Comparison of ENCODE assay signal across 9 mouse cellular contexts in the genomic region with DNA sequence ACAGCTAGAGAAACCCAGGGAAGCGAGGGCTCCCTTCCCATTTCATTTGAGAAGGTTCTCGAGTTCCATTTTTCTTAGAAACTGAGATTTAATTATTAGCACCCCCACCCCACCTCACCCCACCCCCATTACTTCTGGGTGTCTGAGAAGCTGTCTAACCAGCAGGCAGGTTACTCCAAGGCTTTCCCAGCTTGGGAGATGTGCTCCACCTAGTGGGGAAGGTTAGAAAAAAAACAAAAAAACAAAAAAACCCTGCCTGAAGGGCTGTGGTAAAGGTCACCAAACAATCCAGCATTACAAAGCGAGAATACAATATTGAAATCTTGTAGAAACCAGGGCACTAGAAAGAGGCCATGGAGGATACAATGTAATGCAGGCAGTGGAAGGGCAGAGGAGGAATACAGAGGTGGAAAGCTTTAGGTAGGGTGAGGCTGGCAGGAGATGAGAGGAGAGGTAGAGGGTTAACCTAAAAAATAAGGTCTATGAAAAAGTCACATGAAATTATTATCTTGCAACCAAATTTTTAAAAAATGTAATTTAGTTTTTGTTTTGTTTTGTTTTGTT. TPM values are rescaled to one million over a fixed set of nuclear protein-coding genes. Genes with fewer than 3 reads are reported as not detected.
A peak's percentile ranks its signal among the peaks of the same experiment; 100 is the strongest.
DNase-seq lines count a peak whose midpoint lies in the region; ATAC-seq lines count a peak whose summit lies in the region.
"Had no signal": no experiment of that assay in that cellular context is flagged by ENCODE, and none has a peak within 500 bp of the region (broad histone marks: within the 10 kb centered on the region; RNA-seq: fewer than 3 reads in every experiment).

No protein-coding gene starts in this region.

- H3K9me3 ChIP-seq in heart, embryonic 12.5 days (replicated peaks): no peaks in the 10 kb centered on the region
- no peaks in the 10 kb centered on the region for H3K9me3 ChIP-seq in neural tube, embryonic 13.5 days

- 24% methylated on average over 3 of the region's 3 CpGs for whole genome bisulfite sequencing in heart, embryonic 12.5 days
- WGBS in neural tube, embryonic 13.5 days: 31% methylated on average over 3 of the region's 3 CpGs

- peaks cover 17% of the 10 kb centered on the region for H3K36me3 ChIP-seq in heart, embryonic 12.5 days
- H3K36me3 ChIP-seq in neural tube, embryonic 13.5 days: peaks cover 17% of the 10 kb centered on the region

- H3K9ac ChIP-seq in heart, embryonic 12.5 days: no peak overlapping the region
- no peak overlapping the region for H3K9ac ChIP-seq in neural tube, embryonic 13.5 days

- H3K27me3 ChIP-seq in heart, embryonic 12.5 days (replicated peaks): no peaks in the 10 kb centered on the region
- H3K27me3 ChIP-seq in neural tube, embryonic 13.5 days: no peaks in the 10 kb centered on the region

- H3K27ac ChIP-seq in heart, embryonic 12.5 days (ENCODE audit: poor library complexity, severe bottlenecking): no peak overlapping the region
- H3K27ac ChIP-seq in neural tube, embryonic 13.5 days (replicated peaks): no peak overlapping the region
- H3K27ac ChIP-seq: macrophage had no signal

- no peak; the same call in 1 of the 2 replicates for ATAC-seq in heart, embryonic 12.5 days (ENCODE audit: insufficient number of reproducible peaks, low FRiP score)
- peak; percentile 27; the same call in 1 of the 2 replicates for ATAC-seq in neural tube, embryonic 13.5 days (ENCODE audit: low read depth)

- no peak overlapping the region for H3K4me2 ChIP-seq in heart, embryonic 12.5 days
- H3K4me2 ChIP-seq in neural tube, embryonic 13.5 days: no peak overlapping the region

- peaks cover 4% of the 10 kb centered on the region; the same call in 1 of the 2 replicates for H3K4me1 ChIP-seq in heart, embryonic 12.5 days (replicated peaks)
- no peaks in the 10 kb centered on the region for H3K4me1 ChIP-seq in neural tube, embryonic 13.5 days (replicated peaks)

- DNase-seq in heart, adult 8-10 months (ENCODE audit: low spot score): peak; percentile 17
- peak; percentile 17 for DNase-seq in Muller cell, postnatal 12 days (ENCODE audit: inconsistent ontology term)
- peak; percentile 53 for DNase-seq in embryo, embryonic 9.5 days (ENCODE audit: extremely low spot score)
- DNase-seq in kidney, postnatal 14 days: peak; percentile 28
- DNase-seq in layer of hippocampus, postnatal 10 days (ENCODE audit: low spot score in 2 of 2): no peak
- no peak for DNase-seq in frontal cortex, postnatal 25 days (ENCODE audit: low spot score in 2 of 2)

- no peak overlapping the region for H3K4me3 ChIP-seq in heart, embryonic 12.5 days
- H3K4me3 ChIP-seq in neural tube, embryonic 13.5 days: no peak overlapping the region

RNA-seq across cellular contexts. Expression of a gene that starts 57.2 kb away (rescaled TPM):
- 1 to 10 TPM in 1 of 4 experiments, under 1 TPM in 3; 0.08 to 1.7 (median 0.33) TPM for total RNA-seq in heart, adult 8-10 months (2022)
- polyA plus RNA-seq in heart, embryonic 12.5 days (2016; fragmentation: Nextera tagmentation; extraction: Ambion mirVana): 32.7 and 34.7 TPM in 2 replicates
- 11.7 and 13.5 TPM in 2 replicates for polyA plus RNA-seq in neural tube, embryonic 13.5 days (2015; fragmentation: Nextera tagmentation; extraction: Ambion mirVana)
- total RNA-seq in layer of hippocampus, postnatal 10 days (2021): 10 to 100 TPM; 23.3 to 24.7 TPM
- polyA plus RNA-seq: macrophage had no signal

Comparison
In these comparisons a context has a peak if more than half of its experiments do, and no peak if none do; other contexts are left out.
1. DNase-seq: peak in heart, adult 8-10 months (single experiment), Muller cell, postnatal 12 days (single experiment), embryo, embryonic 9.5 days (single experiment) and kidney, postnatal 14 days (single experiment); none in layer of hippocampus, postnatal 10 days (0 of 2) and frontal cortex, postnatal 25 days (0 of 2).
2. RNA of a gene that starts 57.2 kb away (total RNA-seq): 23.3 to 24.7 TPM in layer of hippocampus, postnatal 10 days; 0.08 to 1.7 TPM in heart, adult 8-10 months; every median in the first group is over 4 times any median in the second.